11 mouse cellular contexts compared by ENCODE assay signal in the genomic region with DNA sequence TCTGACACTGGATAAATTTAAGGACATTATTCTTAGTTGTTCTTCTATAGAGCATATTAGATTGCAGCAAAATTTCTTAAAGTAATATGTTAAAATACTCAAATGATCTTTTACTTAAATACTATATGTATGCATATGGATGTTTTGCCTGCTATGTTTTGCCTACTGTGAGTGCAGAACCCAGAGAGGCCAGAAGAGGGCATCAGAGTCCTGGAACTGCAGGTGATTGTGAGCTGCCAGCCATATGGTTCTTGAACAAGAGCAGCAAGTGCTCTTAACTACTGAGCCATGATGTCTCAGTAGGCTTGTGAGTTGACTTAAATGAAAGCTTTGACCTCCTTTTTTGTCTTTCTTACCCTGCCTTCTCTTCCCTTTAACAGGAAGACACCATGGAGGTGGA. TPM values are rescaled to one million over a fixed set of nuclear protein-coding genes. Genes with fewer than 3 reads are reported as not detected.
DNase-seq lines count a peak whose midpoint lies in the region; ATAC-seq and TF ChIP-seq lines count a peak whose summit lies in the region.
"Had no signal": no experiment of that assay in that cellular context is flagged by ENCODE, and none has a peak within 500 bp of the region (broad histone marks: within the 10 kb centered on the region; RNA-seq: fewer than 3 reads in every experiment).

No protein-coding gene starts in this region.

- H3K27me3 ChIP-seq in lung, postnatal 0 days (replicated peaks; ENCODE audit: insufficient read depth, low read length): no peaks in the 10 kb centered on the region
- H3K27me3 ChIP-seq in stomach, postnatal 0 days (ENCODE audit: control insufficient read depth, insufficient read depth, low read length): no peaks in the 10 kb centered on the region
- H3K27me3 ChIP-seq: hindbrain, embryonic 13.5 days had no signal

- peaks cover 19% of the 10 kb centered on the region; the same call in 1 of the 2 replicates for H3K36me3 ChIP-seq in lung, postnatal 0 days (ENCODE audit: insufficient read depth, low read length)
- H3K36me3 ChIP-seq in stomach, postnatal 0 days (ENCODE audit: control insufficient read depth, insufficient read depth, low read length): peaks cover 12% of the 10 kb centered on the region; the same call in 1 of the 2 replicates

- no peak for TF ChIP-seq EP300 in lung, postnatal 0 days (IDR thresholded peaks at IDR 0.05)
- TF ChIP-seq EP300 in stomach, postnatal 0 days (optimal IDR thresholded peaks at IDR 0.05): no peak

- no peak for ATAC-seq in lung, postnatal 0 days
- ATAC-seq in stomach, postnatal 0 days (ENCODE audit: low FRiP score, low TSS enrichment): no peak
- ATAC-seq in erythroid progenitor cell, adult 5-6 weeks (replicated peaks; ENCODE audit: low FRiP score, poor library complexity, severe bottlenecking): no peak
- ATAC-seq in activated CD4-positive, CD25-positive, alpha-beta regulatory T cell, adult 4 months: no peak

- no peak overlapping the region for H3K27ac ChIP-seq in gastrocnemius, adult 2 months
- H3K27ac ChIP-seq in lung, postnatal 0 days (ENCODE audit: low read length): no peak overlapping the region
- no peak overlapping the region for H3K27ac ChIP-seq in stomach, postnatal 0 days (replicated peaks)
- H3K27ac ChIP-seq: hindbrain, embryonic 13.5 days had no signal

- no peaks in the 10 kb centered on the region for H3K4me1 ChIP-seq in lung, postnatal 0 days (ENCODE audit: insufficient read depth, low read depth, low read length)
- H3K4me1 ChIP-seq in stomach, postnatal 0 days (replicated peaks; ENCODE audit: control insufficient read depth, insufficient read depth): no peaks in the 10 kb centered on the region
- H3K4me1 ChIP-seq: hindbrain, embryonic 13.5 days had no signal

- no peak overlapping the region for H3K4me2 ChIP-seq in lung, postnatal 0 days (replicated peaks; ENCODE audit: low read depth, low read length)
- no peak overlapping the region for H3K4me2 ChIP-seq in stomach, postnatal 0 days (replicated peaks; ENCODE audit: low read depth)
- H3K4me2 ChIP-seq: hindbrain, embryonic 13.5 days had no signal

- H3K4me3 ChIP-seq in gastrocnemius, adult 2 months: no peak overlapping the region
- H3K4me3 ChIP-seq in lung, postnatal 0 days (ENCODE audit: low read depth, low read length): no peak overlapping the region
- H3K4me3 ChIP-seq in stomach, postnatal 0 days (ENCODE audit: low read depth, low read length): no peak overlapping the region
- H3K4me3 ChIP-seq: hindbrain, embryonic 13.5 days had no signal

- H3K9me3 ChIP-seq in lung, postnatal 0 days (ENCODE audit: low read length): no peaks in the 10 kb centered on the region
- H3K9me3 ChIP-seq in stomach, postnatal 0 days (ENCODE audit: control insufficient read depth, low read length): no peaks in the 10 kb centered on the region
- H3K9me3 ChIP-seq: hindbrain, embryonic 13.5 days had no signal

- TF ChIP-seq CTCF in gastrocnemius, adult 2 months (IDR thresholded peaks at IDR 0.05): peak; percentile 47
- TF ChIP-seq CTCF in lung, postnatal 0 days (IDR thresholded peaks at IDR 0.05): peak; percentile 61
- peak; percentile 62 for TF ChIP-seq CTCF in stomach, postnatal 0 days (IDR thresholded peaks at IDR 0.05; ENCODE audit: low read depth)

- no peak for DNase-seq in gastrocnemius, adult 2 months
- DNase-seq in gastrocnemius, adult 18-20 months (ENCODE audit: low spot score): no peak
- no peak for DNase-seq in lung, postnatal 0 days (ENCODE audit: low spot score)
- DNase-seq in lung, postnatal 25 days (ENCODE audit: low spot score): no peak
- DNase-seq in adipocyte (ENCODE audit: low spot score): peak; percentile 12
- peak; percentile 31 for DNase-seq in stomach, postnatal 0 days (ENCODE audit: low spot score)
- DNase-seq: cerebellum, adult 11-12 months; gastrocnemius, postnatal 14 days had no signal

- H3K9ac ChIP-seq in lung, postnatal 0 days (replicated peaks; ENCODE audit: low read depth): no peak overlapping the region
- H3K9ac ChIP-seq in stomach, postnatal 0 days (ENCODE audit: low read length): no peak overlapping the region
- H3K9ac ChIP-seq: hindbrain, embryonic 13.5 days had no signal

- intact Hi-C loops in gastrocnemius, adult 2 months (cut with DNase I): loop anchor here (5.0 to 10.0 kb wide), 3 partner anchors 44 to 366 kb away; no protein-coding TSS in a partner anchor

RNA-seq across cellular contexts. Expression of a gene that starts 43.2 kb away (rescaled TPM):
- 1 to 10 TPM; 4.9 to 5.4 TPM for total RNA-seq in gastrocnemius, adult 2 months (2021)
- total RNA-seq in gastrocnemius, adult 18-20 months (2021): 1 to 10 TPM; 4.6 to 5.2 TPM
- polyA plus RNA-seq in lung, postnatal 0 days (2015; fragmentation: Nextera tagmentation; extraction: Ambion mirVana): 36.1 and 37.8 TPM in 2 replicates
- polyA plus RNA-seq in stomach, postnatal 0 days (2015; fragmentation: Nextera tagmentation; extraction: Ambion mirVana): 16.8 and 17.1 TPM in 2 replicates
- total RNA-seq in erythroid progenitor cell, adult 5-6 weeks (2015; ENCODE audit: low replicate concordance): 3.2 and 5.4 TPM in 2 replicates
- 4.1 and 10.4 TPM in 2 replicates for total RNA-seq in erythroid progenitor cell, adult 5-6 weeks (2017; ENCODE audit: low replicate concordance)
- 10 to 100 TPM; 21.6 to 22.8 TPM for polyA plus RNA-seq in activated CD4-positive, CD25-positive, alpha-beta regulatory T cell, adult 4 months (2017; shearing (Covaris generic))

Comparison
In these comparisons a context has a peak if more than half of its experiments do, and no peak if none do; other contexts are left out.
1. DNase-seq: peak in adipocyte (single experiment) and stomach, postnatal 0 days (single experiment); none in gastrocnemius, adult 2 months (single experiment), gastrocnemius, adult 18-20 months (single experiment), lung, postnatal 0 days (single experiment) and lung, postnatal 25 days (single experiment).
2. Peak in every context shown above with its lines, with median percentiles within 50 percentile points of each other: CTCF ChIP-seq.